Mouse (Mus musculus): ENCODE measurements at regions not wholly inside any gene's neighbourhood (a gene's known extent, or its start where the extent isn't known, plus 50 kb on each side); places are given as distances from the start of the nearest gene placed in this dataset.

GRCm38 (mm10) chr5:121078531-121078930 is 68.6 kb upstream of the Rph3a start:
- Histone ChIP-seq H3K27ac (replicated peaks) (no peak overlapping the region), H3K27me3 (replicated peaks; ENCODE audit: low read depth, poor library complexity, severe bottlenecking) (no peaks in the 10 kb centered on the region), H3K4me3 (no peak overlapping the region), H3K36me3 (replicated peaks) (no peaks in the 10 kb centered on the region), H3K9me3 (peaks cover 4% of the 10 kb centered on the region; the same call in 1 of the 2 replicates), H3K4me1 (no peaks in the 10 kb centered on the region)
- 26% methylated on average over 6 of the region's 6 CpGs for WGBS
- peak; percentile 79 for DNase-seq (ENCODE audit: low spot score)

- DNase-seq (ENCODE audit: low spot score), result no peak
- no peak overlapping the region for H3K27ac ChIP-seq (replicated peaks)
- no peak overlapping the region for H3K4me3 ChIP-seq
- H3K27me3 ChIP-seq (replicated peaks; ENCODE audit: low read depth, poor library complexity, severe bottlenecking), result no peaks in the 10 kb centered on the region
- H3K4me1 ChIP-seq, result no peaks in the 10 kb centered on the region
- H3K9me3 ChIP-seq, result peaks cover 1% of the 10 kb centered on the region; the same call in 1 of the 2 replicates
- 80% methylated on average over 7 of the region's 7 CpGs for WGBS
- H3K36me3 ChIP-seq (replicated peaks), result no peaks in the 10 kb centered on the region
Observed at GRCm38 (mm10) chr5:121076741-121077140, 66.8 kb upstream of the Rph3a start.

DNA sequence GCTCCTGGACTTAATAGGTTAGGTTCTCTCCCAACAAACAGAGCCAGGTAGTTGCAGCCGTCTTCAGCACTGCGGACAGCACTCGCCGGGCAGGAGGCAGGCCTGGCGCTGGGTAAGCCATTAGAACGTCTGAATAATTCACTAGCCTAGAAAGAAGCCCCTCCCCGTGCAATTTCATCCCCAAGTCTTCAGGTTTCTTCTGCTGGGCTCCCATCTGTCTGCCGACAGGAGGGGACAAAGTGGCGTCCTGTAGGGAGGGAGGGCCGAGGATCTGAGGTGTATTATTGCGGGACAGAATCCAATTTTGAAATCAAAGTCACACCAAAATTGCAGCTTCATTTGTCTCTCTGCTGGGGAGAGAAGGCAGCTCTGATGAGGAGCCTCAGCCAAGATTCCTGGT is 58.9 kb upstream of the Rph3a start:
- Histone ChIP-seq H3K27ac (replicated peaks) (no peak overlapping the region), H3K27me3 (replicated peaks; ENCODE audit: low read depth, poor library complexity, severe bottlenecking) (no peaks in the 10 kb centered on the region), H3K4me1 (no peaks in the 10 kb centered on the region; the same call in 1 of the 2 replicates), H3K9me3 (no peaks in the 10 kb centered on the region), H3K36me3 (replicated peaks) (no peaks in the 10 kb centered on the region), H3K4me3 (no peak overlapping the region)
- WGBS, result 4% methylated on average over 11 of the region's 11 CpGs
- DNase-seq (ENCODE audit: low spot score), result peak; percentile 74

DNA sequence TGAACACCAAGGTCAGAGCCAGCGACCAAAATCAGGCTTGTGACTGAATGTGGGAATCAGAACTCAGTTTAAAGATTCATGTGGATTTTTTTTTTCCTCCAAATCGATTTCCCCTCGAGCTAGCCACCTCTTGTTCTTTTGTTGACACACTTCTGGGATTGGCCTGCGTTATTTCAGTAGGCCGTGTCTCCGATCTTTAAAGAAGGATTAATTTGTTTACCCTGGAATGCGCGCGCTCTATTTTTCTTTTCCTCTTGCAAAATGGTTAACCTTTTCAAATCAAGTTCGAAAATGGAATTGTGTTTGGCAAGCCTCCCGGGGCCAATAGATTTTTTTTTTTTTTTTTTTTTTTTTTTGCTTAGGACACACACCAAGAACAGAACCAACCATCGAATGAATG is 54.8 kb upstream of the Rph3a start:
- no peak overlapping the region for H3K27ac ChIP-seq (replicated peaks)
- no peaks in the 10 kb centered on the region for H3K27me3 ChIP-seq (replicated peaks; ENCODE audit: low read depth, poor library complexity, severe bottlenecking)
- no peaks in the 10 kb centered on the region; the same call in 1 of the 2 replicates for H3K4me1 ChIP-seq
- no peaks in the 10 kb centered on the region for H3K9me3 ChIP-seq
- no peaks in the 10 kb centered on the region for H3K36me3 ChIP-seq (replicated peaks)
- no peak overlapping the region for H3K4me3 ChIP-seq
- 81% methylated on average over 12 of the region's 12 CpGs for WGBS
- no peak for DNase-seq (ENCODE audit: low spot score)

DNA sequence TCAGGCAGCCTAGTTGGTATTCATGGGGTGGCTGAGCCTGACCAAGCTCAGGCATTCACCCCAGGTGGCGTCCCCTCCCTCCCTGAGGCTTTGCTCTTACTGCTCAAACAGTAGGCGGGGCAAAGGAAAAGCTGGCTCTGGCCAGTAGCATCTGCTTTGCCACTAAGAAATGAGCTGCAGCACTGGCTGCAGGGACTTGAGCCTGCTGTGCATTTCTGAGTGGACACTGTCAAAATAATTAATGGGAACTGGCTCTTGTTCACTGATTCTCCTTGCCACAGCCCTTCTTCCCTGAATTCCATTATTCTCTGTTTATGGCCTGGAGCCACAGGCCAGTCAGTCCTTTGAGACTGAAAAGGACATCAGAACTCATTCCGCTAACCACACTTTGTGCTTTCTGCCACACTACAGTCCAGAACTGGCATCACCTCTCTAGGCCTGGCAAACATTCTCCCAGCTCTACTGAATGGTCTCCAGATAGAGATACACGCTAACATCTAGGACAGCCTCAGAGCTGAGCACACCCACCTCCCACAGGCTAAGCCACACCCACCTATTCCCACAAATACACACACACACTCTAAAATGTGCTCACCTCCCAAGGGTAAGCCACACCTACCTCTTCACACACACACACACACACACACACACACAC is 53.2 kb upstream of the Rph3a start:
- Histone ChIP-seq H3K36me3 (replicated peaks) (no peaks in the 10 kb centered on the region), H3K4me3 (no peak overlapping the region), H3K9me3 (no peaks in the 10 kb centered on the region), H3K27ac (replicated peaks) (no peak overlapping the region), H3K27me3 (replicated peaks; ENCODE audit: low read depth, poor library complexity, severe bottlenecking) (no peaks in the 10 kb centered on the region), H3K4me1 (no peaks in the 10 kb centered on the region)
- DNase-seq (ENCODE audit: low spot score), result no peak
- 49% methylated on average over 4 of the region's 4 CpGs for WGBS

DNA sequence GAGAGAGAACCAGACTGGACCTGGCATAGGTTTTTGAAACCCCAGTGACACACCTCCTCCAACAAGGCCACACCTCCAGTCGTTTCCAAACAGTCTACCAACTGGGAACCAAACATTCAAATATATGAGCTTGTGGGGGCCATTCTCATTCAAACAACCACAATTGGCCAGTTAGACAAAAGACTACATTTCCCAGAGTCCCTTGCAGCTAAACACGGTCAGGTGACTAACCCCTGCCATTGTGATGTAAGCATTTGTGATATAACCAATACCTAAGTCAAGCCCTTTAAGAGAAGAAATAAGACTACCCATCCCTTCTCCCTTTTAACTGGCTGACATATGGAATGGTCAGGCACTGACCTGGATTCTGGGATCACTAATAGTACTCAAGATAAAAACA is 51.8 kb upstream of the Rph3a start:
- no peak for DNase-seq (ENCODE audit: low spot score)
- no peaks in the 10 kb centered on the region for H3K36me3 ChIP-seq (replicated peaks)
- no peak overlapping the region for H3K4me3 ChIP-seq
- no peaks in the 10 kb centered on the region for H3K9me3 ChIP-seq
- no peaks in the 10 kb centered on the region for H3K4me1 ChIP-seq
- 66% methylated on average over 2 of the region's 2 CpGs for WGBS
- H3K27ac ChIP-seq (replicated peaks), result no peak overlapping the region
- H3K27me3 ChIP-seq (replicated peaks; ENCODE audit: low read depth, poor library complexity, severe bottlenecking), result no peaks in the 10 kb centered on the region
